Mouse (Mus musculus): ENCODE data around the gene Ccdc40. TPM values are rescaled to one million over a fixed set of nuclear protein-coding genes. Genes with fewer than 3 reads are reported as not detected.
A peak's percentile ranks its signal among the peaks of the same experiment; 100 is the strongest.
"Not testable (repeated sequence)": the region's sequence is repeated elsewhere in the genome, so short reads cannot be mapped to it uniquely, and the experiment has no call there.

The Ccdc40 gene
- polyA plus RNA-seq, 1 experiment from 2014 or later: 2.9 TPM

- no peak overlapping the region for H3K4me3 ChIP-seq (ENCODE audit: low read length)
- no peaks in the 10 kb centered on the region for H3K36me3 ChIP-seq (ENCODE audit: control insufficient read depth, insufficient read depth)
- H3K27ac ChIP-seq (ENCODE audit: low read length): no peak overlapping the region
- 0 out of 2 replicates have a peak, but pooled peaks cover 3% of the 10 kb centered on the region for H3K9me3 ChIP-seq (replicated peaks; ENCODE audit: control insufficient read depth, low read length)
- no peak overlapping the region for H3K4me2 ChIP-seq (ENCODE audit: low read depth, low read length)
- H3K27me3 ChIP-seq (ENCODE audit: control insufficient read depth, insufficient read depth, low read length): no peaks in the 10 kb centered on the region
- H3K9ac ChIP-seq (ENCODE audit: low read length): no peak overlapping the region
- WGBS: 92% methylated on average over 12 of the region's 12 CpGs
- peaks cover 5% of the 10 kb centered on the region; the same call in 1 of the 2 replicates for H3K4me1 ChIP-seq (ENCODE audit: control insufficient read depth, insufficient read depth, low read length)
- ATAC-seq (replicated peaks; ENCODE audit: extremely low read depth, insufficient read depth, low FRiP score): no peak
Measured at GRCm38 (mm10) chr11:119239480-119239879, 11.1 kb downstream of the Ccdc40 start.

- not testable (repeated sequence) for H3K36me3 ChIP-seq (ENCODE audit: control insufficient read depth, insufficient read depth); H3K4me2 ChIP-seq (ENCODE audit: low read depth, low read length); H3K4me3 ChIP-seq (ENCODE audit: low read length); H3K27ac ChIP-seq (ENCODE audit: low read length); ATAC-seq (replicated peaks; ENCODE audit: extremely low read depth, insufficient read depth, low FRiP score); H3K9me3 ChIP-seq (replicated peaks; ENCODE audit: control insufficient read depth, low read length); H3K4me1 ChIP-seq (ENCODE audit: control insufficient read depth, insufficient read depth, low read length); H3K27me3 ChIP-seq (ENCODE audit: control insufficient read depth, insufficient read depth, low read length); H3K9ac ChIP-seq (ENCODE audit: low read length)
- 83% methylated on average over 6 of the region's 6 CpGs for WGBS
Measured at GRCm38 (mm10) chr11:119245543-119245942, 17.2 kb downstream of the Ccdc40 start.

- Histone ChIP-seq H3K36me3 (ENCODE audit: control insufficient read depth, insufficient read depth) (no peaks in the 10 kb centered on the region), H3K4me3 (ENCODE audit: low read length) (no peak overlapping the region), H3K4me2 (ENCODE audit: low read depth, low read length) (no peak overlapping the region), H3K27ac (ENCODE audit: low read length) (no peak overlapping the region), H3K27me3 (ENCODE audit: control insufficient read depth, insufficient read depth, low read length) (peaks cover 4% of the 10 kb centered on the region; the same call in 1 of the 2 replicates), H3K4me1 (ENCODE audit: control insufficient read depth, insufficient read depth, low read length) (peaks cover 2% of the 10 kb centered on the region; the same call in 1 of the 2 replicates), H3K9ac (ENCODE audit: low read length) (no peak overlapping the region), H3K9me3 (replicated peaks; ENCODE audit: control insufficient read depth, low read length) (no peaks in the 10 kb centered on the region)
- peak; percentile 42; the same call in 1 of the 2 replicates for ATAC-seq (replicated peaks; ENCODE audit: extremely low read depth, insufficient read depth, low FRiP score)
- WGBS: 19% methylated on average over 6 of the region's 6 CpGs
Measured at GRCm38 (mm10) chr11:119249011-119249410, 20.6 kb downstream of the Ccdc40 start.

- peaks cover 4% of the 10 kb centered on the region; the same call in 1 of the 2 replicates for H3K27me3 ChIP-seq (ENCODE audit: control insufficient read depth, insufficient read depth, low read length)
- WGBS: 31% methylated on average over 17 of the region's 17 CpGs
- no peaks in the 10 kb centered on the region for H3K9me3 ChIP-seq (replicated peaks; ENCODE audit: control insufficient read depth, low read length)
- H3K36me3 ChIP-seq (ENCODE audit: control insufficient read depth, insufficient read depth): no peaks in the 10 kb centered on the region
- no peak overlapping the region for H3K4me3 ChIP-seq (ENCODE audit: low read length)
- ATAC-seq (replicated peaks; ENCODE audit: extremely low read depth, insufficient read depth, low FRiP score): no peak
- peaks cover 2% of the 10 kb centered on the region; the same call in 1 of the 2 replicates for H3K4me1 ChIP-seq (ENCODE audit: control insufficient read depth, insufficient read depth, low read length)
- H3K27ac ChIP-seq (ENCODE audit: low read length): no peak overlapping the region
- no peak overlapping the region for H3K4me2 ChIP-seq (ENCODE audit: low read depth, low read length)
- no peak overlapping the region for H3K9ac ChIP-seq (ENCODE audit: low read length)
Measured at GRCm38 (mm10) chr11:119250998-119251397, 22.6 kb downstream of the Ccdc40 start.

- H3K4me2 ChIP-seq (ENCODE audit: low read depth, low read length): peak overlapping the region; percentile 66
- 0 out of 2 replicates have a peak, but pooled peaks have one; percentile 52 for ATAC-seq (replicated peaks; ENCODE audit: extremely low read depth, insufficient read depth, low FRiP score)
- H3K4me1 ChIP-seq (ENCODE audit: control insufficient read depth, insufficient read depth, low read length): peaks cover 2% of the 10 kb centered on the region; the same call in 1 of the 2 replicates
- H3K4me3 ChIP-seq (ENCODE audit: low read length): peak overlapping the region; percentile 27
- peak overlapping the region; percentile 54 for H3K9ac ChIP-seq (ENCODE audit: low read length)
- H3K9me3 ChIP-seq (replicated peaks; ENCODE audit: control insufficient read depth, low read length): no peaks in the 10 kb centered on the region
- no peaks in the 10 kb centered on the region for H3K36me3 ChIP-seq (ENCODE audit: control insufficient read depth, insufficient read depth)
- 6% methylated on average over 22 of the region's 22 CpGs for WGBS
- H3K27me3 ChIP-seq (ENCODE audit: control insufficient read depth, insufficient read depth, low read length): peaks cover 4% of the 10 kb centered on the region; the same call in 1 of the 2 replicates
- no peak overlapping the region for H3K27ac ChIP-seq (ENCODE audit: low read length)
Measured at GRCm38 (mm10) chr11:119252854-119253541, 24.6 kb downstream of the Ccdc40 start.

- not testable (repeated sequence) for H3K4me1 ChIP-seq (ENCODE audit: control insufficient read depth, insufficient read depth, low read length); H3K9me3 ChIP-seq (replicated peaks; ENCODE audit: control insufficient read depth, low read length); H3K4me2 ChIP-seq (ENCODE audit: low read depth, low read length); H3K36me3 ChIP-seq (ENCODE audit: control insufficient read depth, insufficient read depth); H3K9ac ChIP-seq (ENCODE audit: low read length); H3K27ac ChIP-seq (ENCODE audit: low read length); ATAC-seq (replicated peaks; ENCODE audit: extremely low read depth, insufficient read depth, low FRiP score); H3K4me3 ChIP-seq (ENCODE audit: low read length); H3K27me3 ChIP-seq (ENCODE audit: control insufficient read depth, insufficient read depth, low read length)
- 80% methylated on average over 5 of the region's 5 CpGs for WGBS
Measured at GRCm38 (mm10) chr11:119256557-119256956, 28.2 kb downstream of the Ccdc40 start.

GRCm38 (mm10) chr11:119258216-119258571 lies 29.8 kb downstream of the Ccdc40 start:
- Histone ChIP-seq H3K9ac (ENCODE audit: low read length) (no peak overlapping the region), H3K4me2 (ENCODE audit: low read depth, low read length) (peak overlapping the region; percentile 57), H3K4me3 (ENCODE audit: low read length) (peak overlapping the region; percentile 36)

GRCm38 (mm10) chr11:119258572-119259322 lies 30.4 kb downstream of the Ccdc40 start:
- Histone ChIP-seq H3K27ac (ENCODE audit: low read length) (0 out of 2 replicates have a peak overlapping the region, but pooled peaks have one; percentile 1), H3K4me2 (ENCODE audit: low read depth, low read length) (peak overlapping the region; percentile 57), H3K27me3 (ENCODE audit: control insufficient read depth, insufficient read depth, low read length) (no peaks in the 10 kb centered on the region), H3K9ac (ENCODE audit: low read length) (peak overlapping the region; percentile 46), H3K4me3 (ENCODE audit: low read length) (peak overlapping the region; percentile 36), H3K36me3 (ENCODE audit: control insufficient read depth, insufficient read depth) (no peaks in the 10 kb centered on the region), H3K9me3 (replicated peaks; ENCODE audit: control insufficient read depth, low read length) (no peaks in the 10 kb centered on the region), H3K4me1 (ENCODE audit: control insufficient read depth, insufficient read depth, low read length) (no peaks in the 10 kb centered on the region)
- peak; percentile 58 for ATAC-seq (replicated peaks; ENCODE audit: extremely low read depth, insufficient read depth, low FRiP score)
- 55% methylated on average over 23 of the region's 23 CpGs for WGBS

More at GRCm38 (mm10) chr11:119258216-119258571, 29.8 kb downstream of the Ccdc40 start:
- WGBS: 55% methylated on average over 9 of the region's 9 CpGs
- H3K4me1 ChIP-seq (ENCODE audit: control insufficient read depth, insufficient read depth, low read length): no peaks in the 10 kb centered on the region
- H3K27me3 ChIP-seq (ENCODE audit: control insufficient read depth, insufficient read depth, low read length): no peaks in the 10 kb centered on the region
- no peak for ATAC-seq (replicated peaks; ENCODE audit: extremely low read depth, insufficient read depth, low FRiP score)
- H3K9me3 ChIP-seq (replicated peaks; ENCODE audit: control insufficient read depth, low read length): no peaks in the 10 kb centered on the region
- H3K27ac ChIP-seq (ENCODE audit: low read length): 0 out of 2 replicates have a peak overlapping the region, but pooled peaks have one; percentile 1
- no peaks in the 10 kb centered on the region for H3K36me3 ChIP-seq (ENCODE audit: control insufficient read depth, insufficient read depth)

GRCm38 (mm10) chr11:119259977-119260376 lies 31.6 kb downstream of the Ccdc40 start:
- 86% methylated on average over 8 of the region's 8 CpGs for WGBS
- Histone ChIP-seq H3K27ac (ENCODE audit: low read length) (no peak overlapping the region), H3K4me3 (ENCODE audit: low read length) (no peak overlapping the region), H3K4me2 (ENCODE audit: low read depth, low read length) (no peak overlapping the region), H3K36me3 (ENCODE audit: control insufficient read depth, insufficient read depth) (no peaks in the 10 kb centered on the region), H3K27me3 (ENCODE audit: control insufficient read depth, insufficient read depth, low read length) (no peaks in the 10 kb centered on the region), H3K4me1 (ENCODE audit: control insufficient read depth, insufficient read depth, low read length) (no peaks in the 10 kb centered on the region), H3K9me3 (replicated peaks; ENCODE audit: control insufficient read depth, low read length) (no peaks in the 10 kb centered on the region), H3K9ac (ENCODE audit: low read length) (no peak overlapping the region)
- no peak for ATAC-seq (replicated peaks; ENCODE audit: extremely low read depth, insufficient read depth, low FRiP score)
